Mouse (Mus musculus): Measurements from ENCODE around the gene Olfr1152. TPM values are rescaled to one million over a fixed set of nuclear protein-coding genes. Genes with fewer than 3 reads are reported as not detected.

Gene Olfr1152
- not detected in 2 replicates for polyA plus RNA-seq (2012)

DNA sequence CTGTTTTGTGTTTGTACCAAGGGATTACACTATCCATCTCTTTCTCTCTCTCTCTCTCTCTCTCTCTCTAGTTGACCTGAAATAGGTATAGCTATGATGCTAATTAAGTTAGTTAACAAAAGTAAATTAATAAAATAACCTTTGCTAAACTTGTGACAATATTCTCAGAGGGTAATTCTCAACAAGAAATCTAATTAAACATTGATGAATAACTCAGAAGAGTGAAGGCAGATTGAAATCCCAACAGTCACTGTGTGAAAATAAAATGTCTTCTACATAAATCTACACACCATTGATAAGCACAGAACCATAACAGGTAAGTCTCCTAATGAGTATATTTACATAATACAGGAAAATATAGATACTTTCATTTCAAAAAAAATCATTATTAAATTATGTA, at the start of gene Olfr1152:
Gene Olfr1152, plus strand, starts transcription at position 301 of the 400 bp plus-strand sequence.
- no peak for TF ChIP-seq GATA1 (IDR thresholded peaks at IDR 0.05; ENCODE audit: low read length)

DNA sequence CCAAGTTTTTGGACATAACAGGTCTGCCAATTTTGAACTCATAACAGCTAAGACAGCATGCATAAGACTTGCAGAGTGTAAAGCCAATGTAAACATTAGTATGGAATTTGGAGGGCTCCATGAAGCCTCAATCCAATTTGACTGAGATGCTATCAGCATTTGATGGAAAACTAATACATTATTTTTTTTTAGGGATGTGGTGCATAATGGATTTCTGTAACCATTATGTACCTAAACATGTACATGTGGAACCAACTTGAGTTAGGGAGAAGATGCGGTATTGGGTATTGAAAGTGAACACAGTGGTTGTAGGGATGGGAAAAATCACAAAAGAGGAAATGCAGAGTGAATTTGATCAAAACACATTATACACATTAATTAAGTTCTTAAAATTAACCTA, 36.1 kb upstream of the Olfr1152 start, which contains the start of gene Olfr1148:
Gene Olfr1148, plus strand, starts transcription at position 301 of the 400 bp plus-strand sequence.
- no peak for TF ChIP-seq GATA1 (IDR thresholded peaks at IDR 0.05; ENCODE audit: low read length)

DNA sequence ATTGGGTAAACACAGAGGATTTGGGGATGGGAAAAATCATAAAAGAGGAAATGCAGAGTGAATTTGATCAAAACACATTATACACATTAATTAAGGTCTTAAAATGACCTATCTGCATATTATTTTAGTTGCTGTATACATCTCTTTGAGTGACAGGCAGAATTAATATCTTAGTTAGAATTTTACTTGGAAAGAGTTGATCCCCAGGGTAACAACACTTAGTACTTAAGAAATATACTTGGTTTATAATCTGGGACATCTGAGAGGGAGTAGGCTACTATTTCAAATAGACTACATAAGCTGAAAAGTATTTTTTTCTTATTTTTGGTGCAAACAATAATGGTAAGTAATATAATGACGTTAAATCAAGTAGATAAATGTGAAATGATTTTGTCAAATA, 22.6 kb upstream of the Olfr1152 start, which contains the start of gene Olfr1150-ps1:
Gene Olfr1150-ps1, plus strand, starts transcription at position 301 of the 400 bp plus-strand sequence.
- no peak for TF ChIP-seq GATA1 (IDR thresholded peaks at IDR 0.05; ENCODE audit: low read length)

DNA sequence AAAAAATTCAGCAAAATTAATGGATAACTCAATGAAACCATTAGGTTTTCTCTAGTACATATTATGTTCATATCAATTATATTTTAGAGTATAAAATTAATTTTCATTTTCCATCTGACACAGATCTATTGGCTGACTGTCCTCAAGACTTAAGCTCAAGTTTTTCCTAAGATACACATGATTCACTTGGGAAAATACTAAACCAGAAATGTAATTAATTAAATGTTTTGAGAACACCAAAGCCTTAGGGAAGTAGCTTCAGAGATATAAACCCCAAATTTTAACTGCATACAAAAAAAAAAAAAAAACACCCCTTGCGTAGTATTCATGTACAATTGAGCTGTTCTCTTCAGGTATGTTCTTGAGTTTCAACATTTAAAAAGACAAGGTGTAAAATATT, 10.7 kb upstream of the Olfr1152 start, which contains the start of gene Olfr1151:
Gene Olfr1151, plus strand, starts transcription at position 301 of the 400 bp plus-strand sequence.
- TF ChIP-seq GATA1 (IDR thresholded peaks at IDR 0.05; ENCODE audit: low read length), result no peak

DNA sequence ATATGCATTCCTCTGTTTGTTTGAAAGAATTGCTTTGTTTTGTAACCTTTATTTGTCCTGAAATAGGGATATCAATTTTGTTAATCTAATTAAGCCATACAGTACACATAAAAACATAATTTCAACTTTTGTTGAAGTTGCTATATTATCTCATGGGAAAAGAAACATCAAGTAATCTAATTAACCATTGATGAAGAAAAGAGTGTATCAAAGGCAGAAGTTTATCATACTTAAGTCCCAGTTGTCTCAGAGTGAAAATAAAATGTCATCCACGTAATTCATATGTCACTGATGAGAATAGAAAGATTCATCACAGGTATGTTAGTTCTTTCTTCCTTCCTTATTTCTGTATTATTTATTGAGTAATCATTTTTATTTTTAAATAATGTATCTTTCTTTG, 28.4 kb downstream of the Olfr1152 start, which contains the start of gene Olfr1153:
Gene Olfr1153, plus strand, starts transcription at position 301 of the 400 bp plus-strand sequence.
- TF ChIP-seq GATA1 (IDR thresholded peaks at IDR 0.05; ENCODE audit: low read length), result no peak

DNA sequence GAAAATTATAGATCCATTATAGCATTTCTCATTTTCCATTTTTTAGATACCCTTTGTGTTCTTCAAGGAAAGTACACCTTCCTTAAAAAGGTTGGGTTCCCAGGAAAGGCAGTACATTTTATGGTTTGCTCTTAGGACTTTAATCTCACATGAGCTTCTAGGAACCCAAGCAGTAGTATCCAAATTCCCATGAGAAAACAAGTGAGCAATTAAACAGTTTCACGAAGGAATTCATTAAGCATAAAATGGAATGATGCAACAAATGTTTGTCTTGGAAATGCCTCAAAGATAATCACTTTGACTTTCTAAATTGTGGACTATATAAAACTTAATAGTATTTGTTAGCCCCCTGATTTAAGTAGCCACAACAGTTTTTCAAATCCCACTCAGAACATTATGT, 38.8 kb downstream of the Olfr1152 start, which contains the start of gene Olfr1154:
Gene Olfr1154, minus strand, starts transcription at position 101 of the 400 bp plus-strand sequence.
- TF ChIP-seq GATA1 (IDR thresholded peaks at IDR 0.05; ENCODE audit: low read length), result no peak

Other genes starting within 250 kb of the Olfr1152 start
- not detected in 2 replicates for gene Olfr1131, start 239.4 kb upstream of the Olfr1152 start, polyA plus RNA-seq (2012)
- gene Olfr1132, start 229.0 kb upstream of the Olfr1152 start, polyA plus RNA-seq (2012), result not detected in 2 replicates
- gene Olfr1133, start 219.1 kb upstream of the Olfr1152 start, polyA plus RNA-seq (2012), result not detected in 2 replicates
- not detected in 2 replicates for gene Olfr1134, start 208.0 kb upstream of the Olfr1152 start, polyA plus RNA-seq (2012)
- not detected in 2 replicates for gene Olfr1135, start 192.8 kb upstream of the Olfr1152 start, polyA plus RNA-seq (2012)
- not detected in 2 replicates for gene Olfr1136, start 172.5 kb upstream of the Olfr1152 start, polyA plus RNA-seq (2012)
- gene Olfr1137, start 153.3 kb upstream of the Olfr1152 start, polyA plus RNA-seq (2012), result not detected in 2 replicates
- not detected in 2 replicates for gene Olfr1138, start 126.5 kb upstream of the Olfr1152 start, polyA plus RNA-seq (2012)
- gene Olfr1140, start 122.7 kb upstream of the Olfr1152 start, polyA plus RNA-seq (2012), result not detected in 2 replicates
- not detected in 2 replicates for gene Olfr1141, start 112.5 kb upstream of the Olfr1152 start, polyA plus RNA-seq (2012)
- not detected in 2 replicates for gene Olfr152, start 87.0 kb upstream of the Olfr1152 start, polyA plus RNA-seq (2012)
- gene Olfr1143, start 65.9 kb upstream of the Olfr1152 start, polyA plus RNA-seq (2012), result not detected in 2 replicates
- gene Olfr1145, start 56.7 kb upstream of the Olfr1152 start, polyA plus RNA-seq (2012), result not detected in 2 replicates
- not detected in 2 replicates for gene Olfr1148, start 36.0 kb upstream of the Olfr1152 start, polyA plus RNA-seq (2012)
- not detected in 2 replicates for gene Olfr1150-ps1, start 22.5 kb upstream of the Olfr1152 start, polyA plus RNA-seq (2012)
- not detected in 2 replicates for gene Olfr1151, start 10.6 kb upstream of the Olfr1152 start, polyA plus RNA-seq (2012)
- gene Olfr1153, start 28.5 kb downstream of the Olfr1152 start, polyA plus RNA-seq (2012), result not detected in 2 replicates
- gene Olfr1154, start 38.7 kb downstream of the Olfr1152 start, polyA plus RNA-seq (2012), result not detected in 2 replicates
- gene Olfr1155, start 78.6 kb downstream of the Olfr1152 start, polyA plus RNA-seq (2012), result not detected in 2 replicates
- not detected in 2 replicates for gene Olfr1156, start 86.6 kb downstream of the Olfr1152 start, polyA plus RNA-seq (2012)
- gene Olfr1157, start 101.8 kb downstream of the Olfr1152 start, polyA plus RNA-seq (2012), result not detected in 2 replicates
- not detected in 2 replicates for gene Olfr74, start 108.2 kb downstream of the Olfr1152 start, polyA plus RNA-seq (2012)
- gene Olfr1158, start 123.6 kb downstream of the Olfr1152 start, polyA plus RNA-seq (2012), result not detected in 2 replicates
- gene Olfr1160, start 141.8 kb downstream of the Olfr1152 start, polyA plus RNA-seq (2012), result not detected in 2 replicates
- not detected in 2 replicates for gene Olfr1161, start 156.3 kb downstream of the Olfr1152 start, polyA plus RNA-seq (2012)
- gene Olfr73, start 171.2 kb downstream of the Olfr1152 start, polyA plus RNA-seq (2012), result not detected in 2 replicates
- not detected in 2 replicates for gene Olfr1162, start 184.6 kb downstream of the Olfr1152 start, polyA plus RNA-seq (2012)
- not detected in 2 replicates for gene Olfr1163, start 205.3 kb downstream of the Olfr1152 start, polyA plus RNA-seq (2012)
- gene Olfr1164, start 227.5 kb downstream of the Olfr1152 start, polyA plus RNA-seq (2012), result not detected in 2 replicates